Mouse (Mus musculus) hindbrain, embryonic 14.5 days (tissue): ENCODE data around the gene Tspan18. TPM values are rescaled to one million over a fixed set of nuclear protein-coding genes. Genes with fewer than 3 reads are reported as not detected.
A peak's percentile ranks its signal among the peaks of the same experiment; 100 is the strongest.

Source experiments
- ATAC-seq: fragments of 200-750 bp; cut with Nextera tagmentation; 2 replicates; pipeline ENCODE4 v1.8.0; 2017; ENCODE audit warnings: moderate number of reproducible peaks, mild to moderate bottlenecking, moderate TSS enrichment, moderate library complexity; ENCODE audit not compliant: low FRiP score
- DNase-seq: peaks from one replicate; pipeline ENCODE4 v3.0.0-alpha.2; 2015; ENCODE audit warnings: low spot score
- H3K27ac ChIP-seq: fragments of 300-500 bp; sonication (generic); 2 replicates; pipeline ENCODE4 v1.5.1; 2014; ENCODE audit warnings: mild to moderate bottlenecking, moderate library complexity
- H3K27me3 ChIP-seq: fragments of 300-500 bp; sonication (generic); 2 replicates; pipeline ENCODE4 v1.6.1; 2014; ENCODE audit warnings: mild to moderate bottlenecking, low read length, mixed read lengths; ENCODE audit not compliant: control insufficient read depth, insufficient read depth
- H3K36me3 ChIP-seq: fragments of 300-500 bp; sonication (generic); replicated peaks from 2 replicates; pipeline ENCODE4 v1.6.1; 2014; ENCODE audit not compliant: control insufficient read depth, insufficient read depth
- H3K4me1 ChIP-seq: fragments of 300-500 bp; sonication (generic); replicated peaks from 2 replicates; pipeline ENCODE4 v1.6.1; 2014; ENCODE audit warnings: antibody characterized with exemption, low read length, mixed read lengths; ENCODE audit not compliant: control insufficient read depth, insufficient read depth
- H3K4me2 ChIP-seq: fragments of 300-500 bp; sonication (generic); replicated peaks from 2 replicates; pipeline ENCODE4 v1.6.1; 2014; ENCODE audit warnings: mild to moderate bottlenecking, moderate library complexity
- H3K4me3 ChIP-seq: fragments of 300-500 bp; sonication (generic); replicated peaks from 2 replicates; pipeline ENCODE4 v1.5.1; 2014; ENCODE audit warnings: mild to moderate bottlenecking, low read length
- H3K9ac ChIP-seq: fragments of 300-500 bp; sonication (generic); 2 replicates; pipeline ENCODE4 v1.6.1; 2014
- H3K9me3 ChIP-seq: fragments of 300-500 bp; sonication (generic); 2 replicates; pipeline ENCODE4 v1.6.1; 2016; ENCODE audit warnings: low read length; ENCODE audit not compliant: control insufficient read depth
- WGBS: fragments of 180-500 bp; shearing (Covaris S2); extraction: QIAGEN DNeasy Blood & Tissue Kit; methylation state at CpG from one replicate; pipeline ENCODE4 v1.1.7; 2014; 5-methylcytosine and 5-hydroxymethylcytosine counted together
- polyA plus RNA-seq: library from polyadenylated mRNA; unstranded; fragments of >200 nt; fragmentation: Nextera tagmentation; extraction: Ambion mirVana; gene quantifications from 2 replicates; pipeline ENCODE4 v1.2.1, GENCODE M21; 2014

Gene Tspan18
- polyA plus RNA-seq, 1 experiment from 2014 or later = 28.6 TPM

DNA sequence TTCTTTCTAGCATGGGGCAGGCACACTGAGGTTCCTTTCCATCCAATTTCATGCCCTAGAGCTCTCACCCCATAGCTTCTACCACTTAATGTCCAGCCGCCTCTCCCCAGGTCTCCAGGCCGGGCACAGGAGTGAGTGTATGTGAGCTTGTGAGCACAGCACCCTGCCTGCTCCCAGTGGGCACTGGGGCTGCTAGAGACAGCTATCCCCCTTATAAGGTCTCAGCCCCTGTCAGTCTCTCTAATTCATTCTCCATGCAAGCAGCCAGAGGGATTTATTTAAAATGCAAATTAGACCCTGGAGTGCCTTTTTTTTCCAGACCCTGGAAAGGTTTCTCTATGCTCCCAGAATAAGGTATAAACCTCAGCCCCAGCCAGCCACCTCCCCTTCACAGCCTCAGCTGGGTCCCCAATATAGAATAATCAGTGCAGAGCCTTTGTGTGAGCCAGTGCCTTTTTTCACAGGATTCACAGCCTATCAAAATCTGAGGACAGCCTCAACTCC is 54.1 kb downstream of the Tspan18 start:
- WGBS = 30% methylated on average over 2 of the region's 2 CpGs
- Histone ChIP-seq H3K27ac (peak overlapping the region; percentile 76), H3K36me3 (no peaks in the 10 kb centered on the region), H3K27me3 (no peaks in the 10 kb centered on the region), H3K9me3 (no peaks in the 10 kb centered on the region), H3K4me2 (no peak overlapping the region), H3K4me1 (peaks cover 68% of the 10 kb centered on the region), H3K4me3 (no peak overlapping the region), H3K9ac (peak overlapping the region; percentile 32; the same call in 1 of the 2 replicates)
- DNase-seq (no peak), ATAC-seq (no peak)

DNA sequence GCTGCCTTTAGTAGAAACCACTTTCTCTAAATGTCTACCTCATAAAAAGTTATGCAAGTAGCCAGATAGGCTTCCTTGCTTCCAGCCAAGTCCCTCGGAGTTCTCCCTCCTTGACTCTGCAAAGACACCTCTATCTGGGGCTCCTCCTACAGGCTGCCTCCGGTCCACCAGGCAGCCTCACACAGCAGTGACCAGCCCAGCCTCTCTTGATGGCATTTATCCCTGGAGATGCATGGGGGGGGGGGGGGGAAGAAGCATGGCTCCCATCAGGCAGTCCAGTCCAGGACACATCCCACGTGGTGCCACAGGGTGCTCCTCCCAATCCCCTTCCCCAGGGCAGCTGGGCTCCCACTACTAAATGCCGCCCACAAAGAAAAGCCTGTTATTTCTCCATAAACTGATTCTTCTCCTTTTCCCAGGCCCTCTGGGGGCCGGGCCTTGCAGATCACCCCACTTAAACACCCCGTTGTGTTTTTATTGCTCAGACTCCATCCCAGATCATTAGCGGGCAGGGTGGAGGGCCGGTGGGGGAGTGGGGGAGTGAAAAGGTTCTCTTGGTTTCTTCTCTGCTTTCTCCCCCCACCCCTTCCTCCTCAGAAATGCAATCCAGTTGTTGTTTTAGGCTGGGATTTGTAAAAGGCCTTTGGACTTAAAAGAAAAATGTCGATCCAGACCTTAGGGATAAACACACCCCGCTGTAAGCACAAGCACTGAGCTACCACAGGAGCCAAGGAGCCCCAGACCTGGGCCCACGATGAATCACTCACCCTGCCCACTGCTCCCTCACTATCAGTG is 55.9 kb downstream of the Tspan18 start:
- Histone ChIP-seq H3K36me3 (no peaks in the 10 kb centered on the region), H3K4me1 (peaks cover 62% of the 10 kb centered on the region), H3K27ac (peak overlapping the region; percentile 51), H3K4me3 (no peak overlapping the region), H3K9me3 (no peaks in the 10 kb centered on the region), H3K27me3 (no peaks in the 10 kb centered on the region), H3K4me2 (no peak overlapping the region), H3K9ac (no peak overlapping the region)
- peak; percentile 62; the same call in 1 of the 2 replicates for ATAC-seq
- WGBS = 6% methylated on average over 11 of the region's 11 CpGs
- no peak for DNase-seq

- Histone ChIP-seq H3K9ac (0 out of 2 replicates have a peak overlapping the region, but pooled peaks have one; percentile 4), H3K27ac (peak overlapping the region; percentile 51; the same call in 1 of the 2 replicates), H3K36me3 (no peaks in the 10 kb centered on the region), H3K4me2 (no peak overlapping the region), H3K4me3 (no peak overlapping the region), H3K27me3 (no peaks in the 10 kb centered on the region), H3K9me3 (no peaks in the 10 kb centered on the region), H3K4me1 (peaks cover 65% of the 10 kb centered on the region)
- DNase-seq (no peak), ATAC-seq (no peak)
- 26% methylated on average over 4 of the region's 4 CpGs for WGBS
These were observed 56.8 kb downstream of the Tspan18 start for GRCm38 (mm10) chr2:93277486-93277885.

DNA sequence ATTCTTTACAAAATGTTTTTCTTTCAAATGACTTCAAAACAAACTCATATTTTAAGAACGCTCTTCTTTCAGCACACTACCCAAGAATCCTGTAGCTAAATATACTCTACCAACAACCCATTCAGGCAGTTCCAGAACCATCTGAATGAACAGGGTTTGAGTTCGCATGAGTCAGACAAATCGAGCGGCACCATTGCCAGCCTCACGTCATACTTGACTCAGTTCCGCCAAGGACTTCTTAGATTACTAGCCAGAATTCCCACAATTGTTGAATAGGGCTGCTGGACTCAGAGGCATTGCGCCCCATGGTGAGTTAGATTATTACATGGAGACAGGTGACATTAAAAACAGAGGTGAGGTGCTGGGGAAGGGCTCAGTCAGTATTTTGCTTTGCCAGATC is 58.3 kb downstream of the Tspan18 start:
- Histone ChIP-seq H3K4me2 (no peak overlapping the region), H3K27ac (no peak overlapping the region), H3K36me3 (no peaks in the 10 kb centered on the region), H3K4me1 (peaks cover 58% of the 10 kb centered on the region), H3K4me3 (no peak overlapping the region), H3K27me3 (no peaks in the 10 kb centered on the region), H3K9me3 (no peaks in the 10 kb centered on the region), H3K9ac (no peak overlapping the region)
- 94% methylated on average over 7 of the region's 7 CpGs for WGBS
- ATAC-seq (no peak), DNase-seq (no peak)

DNA sequence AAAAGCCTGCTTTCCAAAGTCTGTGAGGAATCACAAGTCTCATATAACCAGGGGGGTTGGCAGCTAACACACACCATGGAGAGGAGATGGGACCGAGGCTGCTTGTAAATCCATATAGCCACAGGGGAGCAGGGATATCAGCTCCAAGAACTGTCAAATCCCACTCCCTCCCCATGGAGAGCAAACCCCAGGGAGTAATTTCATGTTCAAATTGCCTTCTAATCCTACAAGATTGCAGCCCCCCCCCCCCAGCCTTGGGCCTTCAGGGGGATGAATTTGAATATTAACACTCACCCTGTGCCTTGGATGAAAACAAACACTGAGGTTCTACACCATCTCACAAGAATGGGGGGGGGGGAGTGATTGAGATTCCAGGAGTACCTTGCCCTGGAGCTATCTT is 60.4 kb downstream of the Tspan18 start:
- Histone ChIP-seq H3K4me1 (peaks cover 38% of the 10 kb centered on the region), H3K27me3 (no peaks in the 10 kb centered on the region), H3K27ac (0 out of 2 replicates have a peak overlapping the region, but pooled peaks have one; percentile 51), H3K9ac (0 out of 2 replicates have a peak overlapping the region, but pooled peaks have one; percentile 25), H3K36me3 (no peaks in the 10 kb centered on the region), H3K9me3 (no peaks in the 10 kb centered on the region), H3K4me2 (no peak overlapping the region), H3K4me3 (no peak overlapping the region)
- DNase-seq (no peak), ATAC-seq (no peak)
- 18% methylated on average over 1 of the region's 1 CpGs for WGBS

DNA sequence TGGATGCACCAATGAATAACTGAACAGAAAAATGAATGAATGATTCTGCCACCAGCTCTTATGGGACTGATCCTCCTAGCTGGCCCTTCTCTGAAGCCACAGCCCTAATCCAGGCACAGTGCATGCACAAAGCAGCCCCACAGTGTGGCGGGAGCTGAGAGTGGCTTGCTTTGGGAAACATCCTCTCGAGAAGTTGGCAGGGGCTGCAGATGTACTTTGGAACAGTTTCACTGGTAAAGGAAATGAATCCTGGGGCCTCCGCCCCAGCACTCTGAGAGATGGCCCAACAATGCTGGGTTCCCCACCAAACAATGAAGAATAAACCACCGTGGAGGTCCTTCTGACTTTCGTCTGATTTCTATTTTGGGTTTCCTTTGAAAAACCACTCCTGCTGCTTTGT is 64.2 kb downstream of the Tspan18 start:
- Histone ChIP-seq H3K4me3 (no peak overlapping the region), H3K27ac (no peak overlapping the region), H3K9me3 (no peaks in the 10 kb centered on the region), H3K36me3 (no peaks in the 10 kb centered on the region), H3K27me3 (no peaks in the 10 kb centered on the region), H3K9ac (no peak overlapping the region), H3K4me1 (peaks cover 41% of the 10 kb centered on the region), H3K4me2 (no peak overlapping the region)
- WGBS = 44% methylated on average over 5 of the region's 5 CpGs
- DNase-seq (no peak), ATAC-seq (no peak)

DNA sequence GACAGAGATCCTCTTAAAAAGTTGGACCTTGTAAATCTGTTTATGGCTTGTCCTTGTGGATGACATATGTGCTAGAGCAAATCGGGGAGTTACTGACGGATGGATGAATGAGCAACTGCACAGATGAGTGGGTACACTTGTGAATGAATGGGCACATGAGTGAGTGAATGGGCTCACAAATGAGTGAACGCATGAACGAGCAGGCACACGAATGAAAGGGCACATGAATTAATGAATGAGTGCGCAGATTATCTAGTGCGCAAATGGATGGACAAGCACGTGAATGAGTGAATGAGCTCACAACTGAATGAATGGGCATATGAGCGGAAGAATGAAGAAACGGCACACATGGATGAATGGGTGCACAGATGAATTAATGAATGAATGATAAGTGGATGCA is 64.7 kb downstream of the Tspan18 start:
- no peaks in the 10 kb centered on the region for H3K36me3 ChIP-seq
- no peaks in the 10 kb centered on the region for H3K27me3 ChIP-seq
- no peak for ATAC-seq
- H3K27ac ChIP-seq = no peak overlapping the region
- 67% methylated on average over 10 of the region's 10 CpGs for WGBS
- H3K4me1 ChIP-seq = peaks cover 41% of the 10 kb centered on the region
- no peak overlapping the region for H3K4me3 ChIP-seq
- H3K9ac ChIP-seq = no peak overlapping the region
- H3K9me3 ChIP-seq = no peaks in the 10 kb centered on the region
- no peak overlapping the region for H3K4me2 ChIP-seq
- no peak for DNase-seq

DNA sequence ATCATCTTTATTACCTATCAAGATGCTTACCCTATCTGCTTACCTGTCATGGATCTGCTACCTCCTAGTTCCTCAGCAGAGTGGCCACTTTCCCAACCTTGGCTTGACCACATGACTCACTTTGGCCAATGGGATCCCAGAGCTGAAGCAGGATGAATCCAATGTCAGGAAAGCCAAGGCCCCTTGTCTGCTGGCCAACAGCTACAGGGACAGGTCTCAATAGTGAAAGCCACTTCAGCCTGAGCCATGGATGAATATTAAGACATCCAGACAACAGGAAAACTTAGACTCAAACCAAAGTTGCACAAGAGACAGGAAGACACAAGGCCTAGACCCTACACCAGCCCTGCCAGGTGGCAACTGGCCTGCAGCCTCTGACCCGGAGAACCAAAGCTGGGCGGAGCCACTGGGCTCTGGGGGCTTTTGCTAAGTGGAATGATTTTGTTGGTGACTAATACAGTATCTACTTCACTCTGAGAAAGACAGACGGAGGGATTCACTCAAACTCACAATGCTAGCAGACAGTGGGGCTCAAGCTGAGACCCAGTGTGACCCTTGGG is 65.5 kb downstream of the Tspan18 start:
- H3K36me3 ChIP-seq = no peaks in the 10 kb centered on the region
- no peaks in the 10 kb centered on the region for H3K9me3 ChIP-seq
- 84% methylated on average over 3 of the region's 3 CpGs for WGBS
- ATAC-seq = no peak
- no peak overlapping the region for H3K4me2 ChIP-seq
- H3K4me3 ChIP-seq = no peak overlapping the region
- no peaks in the 10 kb centered on the region for H3K27me3 ChIP-seq
- H3K4me1 ChIP-seq = peaks cover 35% of the 10 kb centered on the region
- H3K9ac ChIP-seq = no peak overlapping the region
- no peak for DNase-seq
- no peak overlapping the region for H3K27ac ChIP-seq

DNA sequence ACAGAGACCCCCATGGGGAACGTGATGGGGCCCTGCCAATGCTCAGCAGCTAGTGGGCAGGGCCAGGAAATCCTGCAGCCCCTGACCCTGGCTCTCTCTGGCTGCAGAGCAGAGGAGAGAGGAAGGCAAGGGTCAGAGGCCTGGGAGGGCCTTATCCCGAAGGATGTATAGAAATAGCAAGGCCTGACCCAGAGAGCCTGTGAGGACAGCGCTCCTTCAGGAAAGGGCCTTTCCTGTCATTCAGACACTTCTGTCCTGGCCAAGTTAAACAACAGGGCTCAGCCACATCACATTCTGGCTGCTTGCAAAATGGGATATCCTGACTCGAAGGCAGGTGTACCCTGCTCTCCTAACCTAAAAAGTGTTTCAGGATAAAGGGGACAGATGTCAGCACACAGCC is 66.5 kb downstream of the Tspan18 start:
- Histone ChIP-seq H3K4me3 (no peak overlapping the region), H3K4me2 (no peak overlapping the region), H3K9ac (no peak overlapping the region), H3K27ac (peak overlapping the region; percentile 7), H3K4me1 (peaks cover 31% of the 10 kb centered on the region), H3K9me3 (no peaks in the 10 kb centered on the region), H3K36me3 (no peaks in the 10 kb centered on the region), H3K27me3 (no peaks in the 10 kb centered on the region)
- no peak for DNase-seq
- WGBS = 56% methylated on average over 4 of the region's 4 CpGs
- 0 out of 2 replicates have a peak, but pooled peaks have one; percentile 14 for ATAC-seq
